Mouse (Mus musculus) heart, adult 11 months (tissue): ENCODE measurements around the gene C330021F23Rik.

Experiments
- DNase-seq: peaks from one replicate; pipeline ENCODE4 v3.0.0; 2022

Gene C330021F23Rik

DNA sequence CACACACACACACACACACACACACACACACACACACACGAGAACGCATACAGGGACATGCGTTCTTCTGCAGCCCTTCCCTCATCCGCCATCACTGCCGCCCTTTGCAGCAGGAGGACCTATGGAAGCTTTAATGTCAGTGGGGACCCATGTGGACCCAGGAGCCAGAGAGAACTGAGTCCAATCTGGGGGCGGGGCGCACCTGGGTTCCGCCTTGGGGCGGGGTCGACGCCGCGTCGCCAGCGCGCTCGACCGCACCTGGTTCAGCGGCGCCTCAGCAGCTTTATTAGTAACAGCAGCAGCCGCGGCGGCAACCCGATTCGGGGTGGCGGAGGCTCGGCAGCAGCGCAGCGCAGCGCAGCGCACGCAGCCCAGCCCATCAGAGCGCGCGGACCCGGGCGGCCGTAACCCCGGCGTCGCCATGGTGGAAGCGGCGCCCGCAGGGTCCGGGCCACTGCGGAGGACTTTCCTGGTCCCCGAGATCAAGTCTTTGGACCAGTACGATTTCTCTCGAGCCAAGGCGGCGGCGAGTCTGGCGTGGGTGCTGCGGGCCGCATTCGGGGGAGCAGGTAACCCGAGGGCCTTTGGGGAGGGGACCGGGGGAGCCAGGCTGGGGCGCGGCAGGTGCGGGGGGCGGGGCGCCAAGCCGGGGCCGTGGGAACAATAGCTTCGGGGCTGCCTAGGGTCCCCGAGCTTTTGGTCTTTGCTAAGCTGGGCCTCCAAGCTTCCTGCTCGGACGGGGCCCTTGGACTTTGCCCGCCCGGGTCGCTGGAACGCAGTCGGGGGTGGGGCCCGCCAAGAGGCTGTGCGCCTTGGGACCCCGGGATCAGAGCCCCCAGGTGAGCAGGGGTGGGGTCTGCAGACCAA, 19.8 kb downstream of the C330021F23Rik start:
- peak; percentile 85 for DNase-seq

GRCm38 (mm10) chr8:3588258-3588633, 20.5 kb downstream of the C330021F23Rik start:
- DNase-seq, result no peak

DNA sequence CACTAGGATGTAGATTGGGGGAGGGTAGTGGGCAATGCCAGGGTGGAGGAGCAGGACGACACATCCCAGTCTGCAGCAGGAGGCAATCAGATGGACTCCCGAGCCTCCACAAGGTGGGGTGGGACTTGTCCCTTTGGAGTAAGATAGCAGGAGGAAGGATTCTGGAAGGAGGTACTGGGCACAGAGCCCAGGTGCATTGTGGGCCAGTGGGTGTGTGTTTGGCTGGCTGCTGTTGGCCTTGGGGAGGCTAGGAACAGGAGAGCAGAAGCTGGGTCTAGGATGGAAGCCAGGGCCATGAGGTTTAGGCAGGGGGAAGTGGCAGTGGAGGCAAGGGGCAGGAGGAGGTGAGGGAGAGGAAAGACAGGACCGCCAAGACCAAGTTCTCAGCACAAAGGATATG, 25.7 kb downstream of the C330021F23Rik start:
- DNase-seq, result peak; percentile 87

DNA sequence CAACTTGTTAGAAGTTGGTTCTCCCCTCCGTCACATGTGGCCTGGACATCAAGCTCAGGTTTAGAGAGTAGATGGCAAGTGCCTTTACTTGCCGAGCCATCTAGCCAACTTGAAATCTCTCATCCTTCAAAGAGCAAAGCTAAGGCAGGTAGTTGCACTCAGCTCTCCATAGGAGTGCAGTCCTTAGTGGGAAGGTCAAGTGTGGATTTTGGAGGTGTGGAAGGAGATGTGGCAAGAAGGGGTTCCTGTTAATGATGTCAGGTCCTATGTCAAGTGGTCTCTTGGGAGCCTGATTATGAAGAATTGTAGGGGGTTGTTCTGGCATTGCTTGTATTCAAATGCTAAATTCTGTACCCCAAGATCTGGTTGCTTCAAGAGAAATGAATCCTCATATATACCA, 26.7 kb downstream of the C330021F23Rik start:
- DNase-seq, result no peak

DNA sequence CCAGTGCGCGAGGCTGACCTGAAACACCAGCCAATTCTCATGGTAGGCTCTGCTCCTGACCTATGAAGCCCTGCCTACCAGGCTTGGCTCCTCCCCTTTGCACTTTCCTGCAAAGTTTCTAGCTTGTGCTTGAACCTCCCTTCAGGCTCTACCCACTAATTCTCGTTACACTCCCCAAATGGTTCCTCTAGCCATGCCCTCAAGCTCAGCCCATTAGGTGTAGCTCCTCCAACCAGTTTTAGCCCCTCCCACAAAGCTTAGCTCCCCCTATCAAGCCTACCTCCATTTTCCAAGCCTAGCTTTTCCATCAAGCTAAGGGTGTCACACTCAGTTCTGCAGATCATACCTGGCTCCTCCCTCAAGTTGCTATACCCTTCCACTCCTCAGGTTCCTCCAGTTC, 30.3 kb downstream of the C330021F23Rik start:
- no peak for DNase-seq

DNA sequence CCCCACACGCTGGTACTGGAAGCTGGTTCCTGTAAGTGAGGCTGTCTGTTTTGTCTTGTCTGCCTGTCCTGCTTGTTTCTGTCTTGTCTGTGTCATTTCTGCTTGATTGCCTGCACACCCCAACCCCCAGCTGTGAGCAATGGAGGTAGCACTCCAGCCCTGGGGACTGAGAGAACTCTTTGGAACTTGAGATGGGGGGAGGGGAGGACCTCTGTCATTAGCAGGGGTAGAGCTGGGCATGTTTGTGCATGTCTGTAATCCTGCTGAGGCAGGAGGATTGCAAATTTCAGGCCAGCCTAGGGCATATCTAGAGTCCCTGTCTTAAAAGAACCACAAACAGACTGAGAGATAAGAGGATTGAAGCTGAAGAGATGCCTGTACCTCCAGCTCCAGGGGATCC, 31.4 kb downstream of the C330021F23Rik start:
- DNase-seq, result no peak

DNA sequence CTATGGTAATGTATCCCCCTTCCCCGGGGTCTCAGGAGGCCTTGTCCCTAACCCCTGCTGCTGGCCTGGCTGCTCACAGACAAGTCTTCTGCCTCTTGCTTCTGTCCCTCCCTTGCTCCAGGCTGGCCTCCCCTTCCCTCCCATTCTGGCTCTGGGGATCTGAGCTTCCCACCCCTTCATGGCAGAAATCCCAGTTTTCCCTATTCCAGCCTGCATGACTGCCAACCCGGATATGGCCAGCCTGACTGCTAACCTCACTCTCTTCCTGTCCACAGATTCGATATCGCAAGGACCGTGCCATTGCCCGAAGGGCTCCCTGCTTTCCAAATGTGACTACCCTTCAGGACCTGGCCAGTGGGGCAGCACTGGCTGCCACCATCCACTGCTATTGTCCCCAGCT, 32.6 kb downstream of the C330021F23Rik start:
- DNase-seq, result peak; percentile 98

DNA sequence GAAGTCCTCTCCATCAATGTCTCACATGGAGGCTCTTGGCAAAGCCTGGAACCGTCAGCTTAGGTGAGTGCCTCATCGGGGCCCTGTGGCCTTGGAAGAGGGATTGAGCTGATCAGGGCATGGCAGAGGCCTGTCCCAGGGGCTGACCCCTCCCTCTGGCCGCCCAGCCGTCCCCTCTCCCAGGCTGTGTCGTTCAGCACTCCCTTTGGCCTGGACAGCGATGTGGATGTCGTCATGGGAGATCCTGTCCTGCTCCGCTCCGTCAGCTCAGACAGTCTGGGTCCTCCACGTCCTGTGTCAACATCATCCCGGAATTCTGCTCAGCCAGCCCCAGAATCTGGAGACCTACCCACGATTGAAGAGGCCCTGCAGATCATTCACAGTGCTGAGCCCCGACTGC, 35.6 kb downstream of the C330021F23Rik start:
- DNase-seq, result no peak

DNA sequence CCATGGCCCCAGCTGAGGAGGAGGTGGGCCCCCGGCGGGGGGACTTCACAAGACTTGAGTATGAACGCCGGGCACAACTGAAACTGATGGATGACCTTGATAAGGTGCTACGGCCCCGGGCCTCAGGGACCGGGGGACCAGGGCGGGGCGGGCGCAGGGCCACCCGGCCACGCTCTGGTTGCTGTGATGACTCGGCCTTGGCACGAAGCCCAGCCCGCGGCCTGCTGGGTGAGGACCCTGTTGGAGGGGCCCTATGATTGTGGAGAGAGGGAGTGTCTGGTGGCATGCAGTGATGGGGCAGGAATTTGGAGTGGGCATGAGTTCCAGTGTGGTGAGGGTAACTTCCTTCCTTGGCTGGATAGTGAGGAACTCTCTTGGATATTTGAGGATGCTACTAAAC, 38.8 kb downstream of the C330021F23Rik start:
- peak; percentile 90 for DNase-seq

GRCm38 (mm10) chr8:3607822-3608221, 40.0 kb downstream of the C330021F23Rik start:
- no peak for DNase-seq

- peak; percentile 94 for DNase-seq
Measured at GRCm38 (mm10) chr8:3609046-3609815, 41.4 kb downstream of the C330021F23Rik start.

- no peak for DNase-seq
Measured at GRCm38 (mm10) chr8:3609816-3610150, 42.0 kb downstream of the C330021F23Rik start.

DNA sequence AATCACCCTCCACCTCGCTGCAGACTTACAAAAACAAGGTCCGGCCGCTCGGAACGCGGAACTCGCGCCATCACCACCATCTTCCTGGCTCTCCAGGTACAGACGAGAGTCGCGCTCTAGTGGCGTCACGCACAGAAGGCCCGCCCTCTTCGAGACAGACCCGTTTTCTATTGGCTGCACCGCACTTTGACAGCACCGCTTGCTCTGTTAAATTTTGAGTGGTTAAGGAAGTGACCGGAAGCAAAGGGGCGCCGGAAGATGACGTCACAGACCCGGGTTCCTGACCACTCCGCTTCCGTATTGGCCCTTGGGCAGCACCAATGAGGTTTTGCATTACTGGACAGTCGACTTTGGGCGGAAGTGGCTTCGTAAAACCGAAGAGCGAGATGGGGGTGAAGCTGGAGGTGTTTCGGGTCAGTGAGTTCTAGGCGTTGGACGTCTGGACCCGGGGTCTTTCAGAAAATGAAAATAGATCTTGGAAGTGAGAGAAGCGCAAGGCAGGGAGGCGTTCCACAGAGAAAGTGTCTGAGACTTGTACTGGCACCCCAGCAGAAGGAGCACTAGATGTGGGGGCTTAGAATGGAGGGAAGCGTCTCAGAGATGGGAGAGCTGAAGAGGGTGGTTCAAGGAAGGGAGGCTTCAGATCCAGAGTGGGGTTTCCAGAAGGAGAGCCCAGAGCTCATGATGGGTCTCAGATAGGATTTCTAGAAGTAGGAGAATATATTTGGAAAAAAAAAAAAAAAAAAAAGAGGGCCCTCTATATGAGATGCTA, 53.6 kb downstream of the C330021F23Rik start, which contains the start of the genes Xab2 and Pet100:
Xab2 (minus strand) TSS at position 118 of the 772 bp plus-strand sequence.
Pet100 (plus strand) TSS at position 350 of the 772 bp plus-strand sequence.
- DNase-seq, result peak; percentile 100

DNA sequence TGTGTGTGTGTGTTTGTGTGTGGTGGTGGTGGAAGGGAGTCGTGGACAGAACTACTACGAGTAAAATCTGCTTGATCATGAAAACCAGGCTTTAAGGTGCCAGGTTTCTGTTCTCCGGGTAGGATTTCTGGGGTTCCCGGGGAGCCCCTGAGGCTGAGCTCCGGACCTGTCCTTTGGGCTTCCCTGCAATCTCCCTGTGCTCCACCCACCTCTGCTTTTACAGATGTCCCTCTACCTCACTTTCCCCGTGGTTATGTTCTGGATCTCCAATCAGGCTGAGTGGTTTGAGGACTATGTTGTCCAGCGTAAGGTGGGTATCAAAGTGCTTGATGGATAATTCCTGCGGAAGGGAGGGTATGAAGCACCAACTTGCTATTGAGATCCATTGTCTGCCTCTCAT, 54.3 kb downstream of the C330021F23Rik start:
- no peak for DNase-seq

DNA sequence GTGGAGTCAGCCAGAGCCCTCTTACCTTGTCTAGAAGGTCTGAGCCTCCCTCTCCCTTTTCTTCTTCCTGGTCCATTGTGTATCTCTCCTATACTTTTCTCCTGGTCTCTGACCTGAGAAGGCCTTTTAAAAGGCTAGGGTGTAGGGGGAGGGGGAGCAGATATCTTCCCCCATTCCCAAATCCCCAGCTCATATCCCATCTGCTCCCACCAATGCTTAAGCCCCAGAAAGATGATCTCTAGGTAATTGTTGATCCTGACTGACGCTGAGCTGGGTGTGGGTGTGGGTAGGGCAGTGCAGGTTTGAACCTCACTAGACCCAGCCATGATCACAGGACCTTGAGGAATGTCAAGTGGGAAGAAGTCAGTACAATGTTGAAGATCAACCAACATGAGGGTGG, 57.7 kb downstream of the C330021F23Rik start, which contains the start of gene Pcp2:
Pcp2 (minus strand) TSS at position 101 of the 400 bp plus-strand sequence.
- no peak for DNase-seq

GRCm38 (mm10) chr8:3626971-3627370, 59.2 kb downstream of the C330021F23Rik start:
- no peak for DNase-seq

GRCm38 (mm10) chr8:3628014-3628413, 60.2 kb downstream of the C330021F23Rik start:
- DNase-seq, result no peak

- DNase-seq, result peak; percentile 94
Measured at GRCm38 (mm10) chr8:3630647-3631477, 63.1 kb downstream of the C330021F23Rik start, which contains the start of gene Stxbp2. Stxbp2 (plus strand) TSS chr8:3630955.

DNA sequence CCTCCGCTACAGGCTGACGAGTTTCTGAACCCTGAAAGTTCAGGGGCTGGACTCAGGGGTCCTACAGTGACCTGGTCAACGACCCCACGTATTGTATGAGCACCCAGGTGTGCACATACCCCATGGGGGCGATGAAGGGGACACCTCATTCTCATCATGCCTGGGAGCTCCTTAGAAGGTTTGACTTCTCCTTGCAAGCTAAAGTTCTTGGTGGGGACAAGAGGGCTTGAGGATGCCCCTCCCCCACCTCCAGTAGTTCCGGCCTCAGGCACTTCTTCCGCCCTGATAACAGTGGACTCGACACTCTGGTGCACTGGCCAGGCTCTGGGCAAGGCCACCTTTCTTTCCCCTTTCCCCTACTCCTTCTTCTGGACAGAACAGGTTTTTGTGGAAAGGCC, 63.7 kb downstream of the C330021F23Rik start:
- DNase-seq, result peak; percentile 88
